Comparison of ENCODE assay signal across 8 mouse cellular contexts in the genomic region with DNA sequence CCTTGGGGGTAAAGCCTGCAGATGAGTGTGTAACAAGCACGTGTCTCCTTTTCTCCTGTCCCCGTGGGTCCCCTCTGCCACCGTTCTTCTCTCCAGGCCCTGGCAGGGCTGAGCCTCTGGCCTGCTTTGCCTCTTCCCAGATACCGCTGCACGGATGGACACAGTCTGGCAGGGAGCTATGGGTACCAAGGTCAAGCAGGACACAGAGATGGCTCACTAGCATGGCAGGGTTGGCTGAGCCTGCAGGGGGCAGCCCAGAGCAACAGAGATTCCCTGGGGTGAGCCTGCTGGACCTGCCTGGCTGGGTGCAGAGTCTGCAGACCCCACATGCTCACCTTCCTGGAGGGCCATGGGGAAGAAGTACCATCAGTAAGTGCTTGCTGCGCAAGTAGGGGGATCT. TPM values are rescaled to one million over a fixed set of nuclear protein-coding genes. Genes with fewer than 3 reads are reported as not detected.
A peak's percentile ranks its signal among the peaks of the same experiment; 100 is the strongest.
DNase-seq lines count a peak whose midpoint lies in the region; ATAC-seq and TF ChIP-seq lines count a peak whose summit lies in the region.

No protein-coding gene starts in this region.

- WGBS in small intestine, adult 2 months = 71% methylated on average over 6 of the region's 6 CpGs

- no peak overlapping the region for H3K27ac ChIP-seq in small intestine, adult 2 months (ENCODE audit: insufficient read depth, low read depth, low read length)

- no peaks in the 10 kb centered on the region for H3K9me3 ChIP-seq in G1E (replicated peaks)

- ATAC-seq in G1E (ENCODE audit: extremely low read depth, insufficient number of reproducible peaks, low FRiP score, poor library complexity, severe bottlenecking) = no peak
- ATAC-seq in activated CD4-positive, CD25-positive, alpha-beta regulatory T cell, adult 4 months = no peak

- no peak for TF ChIP-seq POLR2A in small intestine, adult 2 months (IDR thresholded peaks at IDR 0.05; ENCODE audit: low read depth, low read length)

- peaks cover 6% of the 10 kb centered on the region; the same call in 1 of the 2 replicates for H3K4me1 ChIP-seq in G1E (ENCODE audit: insufficient read depth, low read depth, low read length)
- H3K4me1 ChIP-seq in small intestine, adult 2 months (ENCODE audit: control insufficient read depth, insufficient read depth, insufficient read length, low read length) = peaks cover 8% of the 10 kb centered on the region

- intact Hi-C loops in heart, postnatal 14 days (cut with DNase I) = no loop called here

- H3K4me3 ChIP-seq in G1E (ENCODE audit: low read depth, low read length) = no peak overlapping the region
- H3K4me3 ChIP-seq in small intestine, adult 2 months (ENCODE audit: low read depth, low read length) = no peak overlapping the region

- DNase-seq in B cell, adult 2 months = peak; percentile 67 to 69
- DNase-seq in G1E (ENCODE audit: low spot score) = peak; percentile 31
- peak; percentile 49 for DNase-seq in embryo, embryonic 11 days
- peak; percentile 71 to 74 for DNase-seq in heart, postnatal 14 days
- DNase-seq in layer of hippocampus, postnatal 14 days (ENCODE audit: low spot score in 2 of 2) = peak; percentile 47 to 67
- peak; percentile 65 for DNase-seq in lung, postnatal 36 days

- no peak for TF ChIP-seq CTCF in G1E (IDR thresholded peaks at IDR 0.05; ENCODE audit: low read depth, low read length)
- peak; percentile 37; the same call in 1 of the 2 replicates for TF ChIP-seq CTCF in small intestine, adult 2 months (IDR thresholded peaks at IDR 0.05; ENCODE audit: extremely low read depth, insufficient read length, insufficient replicate concordance, low read depth, low read length)

- H3K27me3 ChIP-seq in G1E (ENCODE audit: insufficient read depth, low read length) = peaks cover 33% of the 10 kb centered on the region
- H3K27me3 ChIP-seq in small intestine, adult 2 months (ENCODE audit: control insufficient read depth, insufficient read depth, low read length) = no peaks in the 10 kb centered on the region

- H3K36me3 ChIP-seq in G1E (replicated peaks) = no peaks in the 10 kb centered on the region
- no peaks in the 10 kb centered on the region for H3K36me3 ChIP-seq in small intestine, adult 2 months (ENCODE audit: control insufficient read depth, insufficient read depth, low read length)

RNA-seq across cellular contexts. Expression of a gene that starts 1.0 kb away (rescaled TPM):
- not detected in 2 replicates for total RNA-seq in G1E (2014; fragmentation: Nextera tagmentation)
- total RNA-seq in G1E (2017) = not detected in 2 replicates
- not detected in 2 replicates for polyA plus RNA-seq in G1E (2012)
- total RNA-seq in heart, postnatal 14 days (2021) = not detected
- total RNA-seq in layer of hippocampus, postnatal 14 days (2021) = not detected
- polyA plus RNA-seq in small intestine, adult 2 months (2012; rRNA removed) = not detected in 2 replicates
- 1 to 10 TPM in 1 of 2 experiments, under 1 TPM in 1; 0.98 to 3.8 TPM for polyA plus RNA-seq in activated CD4-positive, CD25-positive, alpha-beta regulatory T cell, adult 4 months (2017; shearing (Covaris generic))

RNA-seq across cellular contexts. Expression of a gene that starts 41.3 kb away (rescaled TPM):
- 3.1 and 4.3 TPM in 2 replicates for total RNA-seq in G1E (2014; fragmentation: Nextera tagmentation)
- total RNA-seq in G1E (2017) = 11.4 and 15.2 TPM in 2 replicates
- polyA plus RNA-seq in G1E (2012) = 11.2 and 12.0 TPM in 2 replicates
- total RNA-seq in heart, postnatal 14 days (2021) = 10 to 100 TPM; 18.1 to 22.4 TPM
- 10 to 100 TPM; 35.8 to 39.7 TPM for total RNA-seq in layer of hippocampus, postnatal 14 days (2021)
- 25.6 and 29.9 TPM in 2 replicates for polyA plus RNA-seq in small intestine, adult 2 months (2012; rRNA removed)
- 10 to 100 TPM; 33.9 to 35.5 TPM for polyA plus RNA-seq in activated CD4-positive, CD25-positive, alpha-beta regulatory T cell, adult 4 months (2017; shearing (Covaris generic))
